Mouse (Mus musculus): ENCODE data around the gene Card9. TPM values are rescaled to one million over a fixed set of nuclear protein-coding genes. Genes with fewer than 3 reads are reported as not detected.
"Not testable (repeated sequence)": the region's sequence is repeated elsewhere in the genome, so short reads cannot be mapped to it uniquely, and the experiment has no call there.

The Card9 gene
- total RNA-seq (2015) (42.6 and 45.3 TPM in 2 replicates), total RNA-seq (2017) (141 and 169 TPM in 2 replicates)

DNA sequence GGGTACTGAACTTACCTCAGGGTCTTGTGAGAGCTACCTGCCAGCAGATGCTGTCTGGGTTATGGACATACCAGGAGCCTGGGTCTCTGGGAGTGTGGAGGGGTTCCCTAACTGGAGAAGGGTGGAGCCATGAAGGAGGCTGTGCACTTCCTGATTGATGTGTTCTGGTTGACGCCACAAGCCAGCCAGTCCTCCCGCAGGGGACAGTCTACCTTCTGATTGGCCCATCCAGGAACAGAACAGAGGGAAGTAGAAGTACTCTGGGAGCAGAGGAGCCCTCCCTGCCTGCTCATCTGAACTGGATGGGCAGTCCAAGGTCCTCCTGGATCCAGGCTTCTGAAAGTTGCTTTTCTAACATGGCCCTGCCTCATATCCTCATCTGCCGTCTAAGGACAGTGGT is at the start of gene Card9:
Gene Card9, minus strand, starts transcription at position 147 of the 400 bp plus-strand sequence.
- ATAC-seq (ENCODE audit: poor library complexity, severe bottlenecking), result peak; percentile 85

DNA sequence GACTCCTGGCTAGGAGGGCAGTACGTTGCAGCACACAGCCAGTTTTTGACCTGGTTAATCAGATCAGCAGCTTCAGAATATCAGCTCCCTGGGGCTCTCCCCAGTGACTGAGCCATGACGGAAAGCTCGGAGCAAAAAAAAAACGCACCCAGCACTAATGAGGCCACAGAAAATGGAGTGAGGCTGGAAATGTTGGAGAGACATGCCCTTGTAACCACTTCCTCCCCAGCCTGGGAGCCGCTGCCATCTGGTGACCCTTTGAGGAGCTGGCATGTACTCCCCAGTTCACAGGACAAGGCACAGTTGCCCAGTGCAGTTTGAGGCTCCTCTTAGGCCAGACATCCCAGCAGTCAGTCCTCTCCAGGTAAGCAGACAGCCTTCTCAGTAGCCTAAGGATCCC is 49.4 kb upstream of the Card9 start:
- ATAC-seq (ENCODE audit: poor library complexity, severe bottlenecking), result no peak

DNA sequence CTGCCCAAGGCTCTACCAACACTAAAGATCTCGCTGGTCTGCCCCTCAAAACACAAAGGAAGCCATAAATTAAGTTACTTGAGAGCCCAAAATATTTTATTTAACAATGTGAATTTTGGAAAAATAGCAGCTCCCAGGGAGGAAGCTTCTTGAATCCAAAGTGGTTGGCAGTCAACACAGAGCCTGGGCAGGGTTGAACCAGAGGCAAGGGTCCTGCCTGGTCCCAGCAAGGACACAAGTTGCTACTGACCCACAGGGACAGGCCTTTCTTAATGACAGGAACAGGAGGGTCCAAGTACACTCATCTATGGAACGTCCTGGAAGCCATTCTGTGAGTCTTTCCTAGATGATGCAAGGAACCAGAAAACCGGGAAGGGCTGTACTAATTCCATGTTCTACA is 48.6 kb upstream of the Card9 start:
- ATAC-seq (ENCODE audit: poor library complexity, severe bottlenecking), result no peak

DNA sequence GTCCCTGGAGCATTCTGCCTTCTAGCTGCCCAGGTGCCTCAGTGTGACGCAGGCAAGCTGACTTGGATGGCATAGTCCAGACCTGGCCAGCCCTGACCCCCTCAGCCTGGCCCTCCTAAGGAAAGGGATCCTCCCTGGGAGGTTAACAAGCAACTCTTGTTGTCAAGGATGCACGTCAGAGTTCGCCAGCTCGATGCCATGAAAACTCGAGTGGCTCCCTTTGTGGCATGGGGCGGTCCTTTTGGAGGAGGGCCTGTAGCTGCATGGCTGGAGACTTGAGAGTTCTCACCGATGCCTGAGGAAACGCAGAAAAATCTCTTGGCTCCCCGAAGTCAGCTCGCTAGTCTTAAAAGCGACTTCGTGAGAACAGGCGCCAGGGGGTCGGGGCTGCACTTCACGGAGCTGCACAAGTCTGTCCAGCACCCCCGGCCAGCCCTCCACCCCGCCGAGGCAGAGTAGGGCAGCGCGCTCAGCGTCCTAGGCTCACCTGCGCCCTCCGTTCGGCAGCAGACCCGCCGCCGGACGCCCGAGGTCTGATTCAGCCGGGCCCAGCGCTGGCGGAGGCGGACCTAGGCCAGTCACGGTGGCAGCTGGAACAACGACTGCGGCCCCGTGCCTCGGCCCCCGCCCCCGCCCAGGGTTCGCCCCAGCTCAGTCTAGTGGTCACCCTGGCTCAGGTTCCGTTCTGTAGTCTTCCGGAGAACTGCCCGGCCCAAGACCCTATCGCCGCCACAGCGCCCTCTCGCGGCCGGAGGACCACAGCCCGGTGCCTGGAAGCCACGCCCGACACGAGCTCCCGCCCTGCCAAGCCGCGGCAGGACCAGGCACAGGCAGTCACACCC is 48.0 kb upstream of the Card9 start, which contains the start of gene Inpp5e:
Gene Inpp5e, minus strand, starts transcription at position 689 of the 842 bp plus-strand sequence.
- ATAC-seq (ENCODE audit: poor library complexity, severe bottlenecking), result peak; percentile 99

DNA sequence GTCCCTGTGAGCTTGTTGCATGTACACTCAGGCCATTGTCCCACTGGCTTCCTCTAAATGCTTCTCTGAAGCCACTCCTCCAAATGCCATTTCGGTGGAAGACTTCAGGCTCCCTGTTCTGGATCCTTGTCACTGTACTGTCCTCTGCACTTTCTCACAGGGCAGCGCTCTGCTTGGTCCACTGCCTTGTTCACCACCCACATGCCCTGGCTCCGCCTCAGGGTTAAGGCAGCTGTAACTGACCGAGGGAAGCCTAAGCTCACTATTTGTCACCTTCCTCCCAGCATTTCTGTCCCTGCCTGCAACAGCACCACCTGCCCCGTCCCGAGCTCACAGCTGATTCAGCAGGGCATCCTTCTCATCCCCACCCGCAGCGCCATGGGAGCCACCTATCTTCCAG is 42.6 kb upstream of the Card9 start:
- ATAC-seq (ENCODE audit: poor library complexity, severe bottlenecking), result no peak

DNA sequence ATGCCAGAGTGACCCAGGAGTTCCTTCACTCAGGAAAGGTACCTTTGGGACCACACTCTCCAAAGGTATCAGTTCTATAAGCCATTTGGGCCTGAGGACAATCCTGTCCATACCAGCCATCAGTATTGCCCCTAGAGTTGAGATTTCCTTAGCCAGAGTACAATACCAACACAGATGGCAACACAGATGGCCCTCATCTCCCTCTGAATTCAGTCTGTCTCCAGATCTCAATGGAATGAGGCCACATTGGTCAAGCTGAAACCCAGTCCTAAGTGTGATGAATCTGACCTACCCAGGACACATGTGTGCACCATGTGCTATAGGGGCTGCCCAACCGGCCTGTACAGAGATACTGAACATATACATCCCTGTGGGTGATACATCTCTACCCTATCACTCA is 41.5 kb upstream of the Card9 start:
- ATAC-seq (ENCODE audit: poor library complexity, severe bottlenecking), result no peak

DNA sequence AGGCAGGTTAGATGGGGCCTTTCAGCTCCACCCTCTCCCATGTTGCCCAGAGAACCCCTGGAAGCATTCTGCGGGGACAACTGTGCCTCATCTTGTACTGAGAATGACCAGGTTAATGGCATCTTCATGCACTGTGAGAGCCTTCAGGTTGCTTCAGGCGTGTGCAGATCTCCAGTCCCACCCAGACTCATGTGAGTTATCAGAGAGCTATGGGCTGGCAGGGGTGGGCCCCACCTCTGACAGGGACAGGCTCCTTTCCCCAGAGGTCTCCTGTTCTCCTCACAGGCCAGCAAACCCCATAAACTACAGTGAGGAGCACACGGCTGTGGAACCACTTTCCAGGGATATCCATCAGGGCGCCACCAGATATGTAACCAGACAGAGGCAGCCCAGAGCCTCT is 40.3 kb upstream of the Card9 start:
- ATAC-seq (ENCODE audit: poor library complexity, severe bottlenecking), result no peak

DNA sequence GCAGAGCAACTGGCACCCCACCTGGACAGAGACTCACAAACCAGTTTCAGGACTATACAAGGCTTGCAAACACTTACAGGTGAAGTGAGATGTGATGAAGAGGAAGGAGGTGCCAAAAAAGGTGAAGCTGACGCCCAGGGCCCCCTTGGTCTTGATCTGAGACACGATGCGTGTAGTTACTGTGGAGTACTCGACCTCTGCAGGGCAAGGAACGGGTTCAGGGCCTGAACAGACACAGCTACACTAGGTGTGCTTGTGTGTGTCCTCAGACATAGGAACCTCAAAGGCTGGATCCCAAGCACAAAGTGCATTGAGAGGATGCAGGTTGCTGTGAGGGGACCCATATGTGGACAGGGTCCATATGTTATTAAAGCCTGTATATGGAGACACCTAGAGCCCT is 39.6 kb upstream of the Card9 start:
- ATAC-seq (ENCODE audit: poor library complexity, severe bottlenecking), result no peak

DNA sequence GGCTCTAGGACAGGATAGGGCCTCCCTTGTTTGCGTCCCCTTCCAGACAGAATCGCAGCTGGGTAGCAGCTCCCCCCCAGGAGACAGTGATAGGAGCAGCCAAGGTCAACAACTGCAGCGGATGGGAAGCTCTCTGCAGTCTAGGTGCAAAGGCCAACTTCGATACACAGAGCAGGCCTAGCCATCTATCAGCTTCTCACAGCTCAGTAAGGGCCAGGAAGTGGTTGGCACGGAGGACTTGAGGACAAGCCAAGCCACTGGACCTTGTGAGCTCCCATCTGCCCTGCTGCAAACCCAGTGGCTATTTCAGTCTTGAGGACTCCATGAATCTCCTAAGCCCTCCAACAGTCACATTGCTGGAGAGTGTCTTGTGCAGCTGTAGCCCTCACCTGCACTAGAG is 38.9 kb upstream of the Card9 start:
- no peak for ATAC-seq (ENCODE audit: poor library complexity, severe bottlenecking)

DNA sequence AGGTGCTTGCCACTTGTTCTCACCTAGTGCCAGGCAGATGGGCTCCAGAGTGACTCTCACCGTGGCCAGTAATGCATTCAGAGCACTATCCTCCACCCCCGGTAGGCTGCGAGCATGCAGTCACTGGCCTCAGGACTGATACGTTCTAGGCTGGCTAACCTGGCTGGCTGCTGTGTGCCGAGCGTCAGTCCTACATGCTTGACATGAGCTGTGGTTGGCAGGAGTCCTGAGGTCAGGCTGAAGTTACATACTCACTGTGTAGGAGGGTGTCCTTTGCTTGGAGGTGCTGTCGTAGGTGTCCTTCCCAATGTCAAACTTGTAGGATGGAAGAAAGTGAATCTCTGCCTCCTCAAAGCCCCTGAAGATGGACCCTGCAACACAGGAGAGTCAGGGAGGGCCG is 38.3 kb upstream of the Card9 start:
- ATAC-seq (ENCODE audit: poor library complexity, severe bottlenecking), result no peak

DNA sequence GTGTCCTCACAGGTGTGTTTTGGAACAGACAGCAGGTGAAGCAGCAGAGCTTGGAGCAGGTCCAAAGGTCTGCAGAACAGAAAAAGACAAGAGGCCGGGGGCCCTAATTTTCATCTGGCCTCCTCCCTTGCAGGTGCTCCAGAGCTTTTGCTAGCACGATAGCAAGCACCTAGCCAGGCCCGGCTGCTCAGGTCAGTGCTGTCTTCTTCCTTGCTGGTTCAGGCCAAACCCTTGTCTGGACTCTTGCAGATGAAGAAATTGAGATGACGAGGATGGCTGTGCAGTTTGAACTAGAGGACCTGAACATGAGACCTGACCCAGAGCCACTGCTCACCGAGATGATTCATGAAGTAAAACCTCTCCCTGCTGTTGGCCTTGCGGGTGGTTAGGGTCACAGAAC is 30.9 kb upstream of the Card9 start:
- ATAC-seq (ENCODE audit: poor library complexity, severe bottlenecking), result no peak

DNA sequence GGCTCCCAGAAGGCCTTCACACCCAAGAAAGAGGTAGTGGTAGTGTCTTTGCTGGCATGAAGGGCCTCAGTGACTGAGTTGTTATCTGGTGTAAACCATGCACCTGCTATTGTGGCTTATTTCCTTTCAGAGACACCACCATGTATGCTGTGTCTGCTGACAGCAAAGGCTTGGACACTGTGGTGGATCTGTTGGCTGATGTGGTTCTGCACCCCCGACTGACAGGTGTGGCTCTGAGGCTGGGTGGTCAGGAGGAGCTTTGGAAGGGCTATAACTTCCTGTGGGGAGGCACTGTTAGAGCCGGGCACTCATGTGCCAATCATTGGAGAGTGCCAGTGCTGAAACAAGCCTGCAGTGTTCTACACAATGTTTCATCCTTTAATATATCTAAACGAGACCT is 30.2 kb upstream of the Card9 start:
- ATAC-seq (ENCODE audit: poor library complexity, severe bottlenecking), result no peak

DNA sequence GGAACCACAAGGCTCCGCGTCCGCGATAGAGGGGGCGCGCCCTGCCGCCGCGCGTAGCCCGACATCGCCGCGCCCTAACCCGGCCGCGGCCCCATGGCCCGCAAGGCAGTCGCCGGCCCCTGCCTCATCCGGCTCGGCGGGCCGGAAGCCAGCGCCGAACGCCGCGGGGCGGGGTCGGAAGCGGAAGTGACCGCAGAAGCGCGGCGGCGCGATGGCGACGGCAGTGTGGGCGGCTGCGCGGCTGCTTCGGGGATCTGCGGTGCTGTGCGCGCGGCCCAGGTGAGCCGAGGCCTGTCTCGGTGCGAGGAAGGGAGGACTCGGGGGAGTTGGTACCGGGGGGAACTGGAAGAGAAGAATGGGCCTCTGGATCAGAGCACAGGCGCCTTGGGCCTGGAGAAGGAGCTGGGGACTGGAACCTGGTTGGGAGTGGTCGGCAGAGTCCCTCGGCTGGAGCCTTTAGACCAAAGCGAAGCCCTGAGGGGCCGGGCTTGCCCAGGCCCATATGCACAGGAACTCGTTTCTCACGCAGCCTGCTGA is 28.5 kb upstream of the Card9 start, which contains the start of the genes Entr1 and Pmpca:
Gene Entr1, minus strand, starts transcription at position 163 of the 537 bp plus-strand sequence.
Gene Pmpca, plus strand, starts transcription at position 186 of the 537 bp plus-strand sequence.
- ATAC-seq (ENCODE audit: poor library complexity, severe bottlenecking), result peak; percentile 97

DNA sequence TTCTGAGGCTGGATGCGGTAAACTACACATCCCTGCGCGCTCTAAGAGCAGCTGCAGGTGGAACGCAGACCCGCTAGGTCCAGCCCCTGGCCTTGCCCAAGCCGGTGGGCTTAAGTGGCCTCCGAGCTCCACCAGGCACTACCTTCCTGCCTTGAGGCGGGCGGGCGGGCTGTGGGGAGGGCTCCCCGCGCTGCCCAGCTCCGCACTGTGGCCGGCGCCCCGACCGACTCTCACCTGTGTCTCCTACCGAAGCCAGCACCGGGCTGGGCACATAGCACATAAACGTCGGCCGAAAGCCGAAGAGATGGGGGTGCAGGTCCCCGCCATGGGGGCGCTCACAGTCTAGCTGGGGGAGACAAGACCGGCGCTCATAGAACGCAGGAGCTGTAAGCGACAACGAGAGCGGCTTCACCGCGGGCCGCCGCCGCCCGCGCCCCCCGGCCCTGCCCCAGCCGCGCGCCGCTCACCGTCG is 28.0 kb upstream of the Card9 start:
- ATAC-seq (ENCODE audit: poor library complexity, severe bottlenecking), result peak; percentile 8

DNA sequence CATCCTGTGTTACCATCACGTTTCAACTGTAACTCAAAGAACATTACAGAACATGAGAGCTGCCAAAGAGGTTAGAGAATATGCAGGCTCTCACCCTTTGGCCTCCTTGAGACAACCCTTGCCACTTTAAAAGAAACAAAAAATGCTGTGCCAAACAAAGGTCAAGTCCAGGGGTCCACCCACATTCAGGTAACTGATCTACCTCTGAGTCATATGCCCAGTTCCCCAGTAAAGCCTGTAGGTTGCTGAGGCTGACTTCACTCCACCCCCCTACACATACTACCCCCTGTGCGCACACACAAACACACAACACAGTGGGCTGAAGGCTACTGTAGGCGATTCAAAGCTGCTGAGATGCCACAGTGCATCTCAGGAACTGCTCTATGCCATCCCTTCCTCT is 27.0 kb upstream of the Card9 start:
- no peak for ATAC-seq (ENCODE audit: poor library complexity, severe bottlenecking)

DNA sequence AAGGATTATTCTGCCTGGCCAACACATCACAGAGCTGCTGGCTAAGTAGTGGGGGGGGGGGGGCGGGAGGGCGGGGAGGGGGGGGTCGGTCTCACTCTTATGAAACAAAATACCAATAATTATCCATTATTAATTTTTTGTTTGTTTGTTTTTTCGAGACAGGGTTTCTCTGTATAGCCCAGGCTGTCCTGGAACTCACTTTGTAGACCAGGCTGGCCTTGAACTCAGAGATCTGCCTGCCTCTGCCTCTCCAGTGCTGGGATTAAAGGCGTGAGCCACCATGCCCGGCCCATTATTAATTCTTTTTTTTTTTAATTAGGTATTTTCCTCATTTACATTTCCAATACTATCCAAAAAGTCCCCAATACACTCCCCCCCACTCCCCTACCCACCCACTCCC is 20.2 kb upstream of the Card9 start:
- ATAC-seq (ENCODE audit: poor library complexity, severe bottlenecking), result not testable (repeated sequence)

DNA sequence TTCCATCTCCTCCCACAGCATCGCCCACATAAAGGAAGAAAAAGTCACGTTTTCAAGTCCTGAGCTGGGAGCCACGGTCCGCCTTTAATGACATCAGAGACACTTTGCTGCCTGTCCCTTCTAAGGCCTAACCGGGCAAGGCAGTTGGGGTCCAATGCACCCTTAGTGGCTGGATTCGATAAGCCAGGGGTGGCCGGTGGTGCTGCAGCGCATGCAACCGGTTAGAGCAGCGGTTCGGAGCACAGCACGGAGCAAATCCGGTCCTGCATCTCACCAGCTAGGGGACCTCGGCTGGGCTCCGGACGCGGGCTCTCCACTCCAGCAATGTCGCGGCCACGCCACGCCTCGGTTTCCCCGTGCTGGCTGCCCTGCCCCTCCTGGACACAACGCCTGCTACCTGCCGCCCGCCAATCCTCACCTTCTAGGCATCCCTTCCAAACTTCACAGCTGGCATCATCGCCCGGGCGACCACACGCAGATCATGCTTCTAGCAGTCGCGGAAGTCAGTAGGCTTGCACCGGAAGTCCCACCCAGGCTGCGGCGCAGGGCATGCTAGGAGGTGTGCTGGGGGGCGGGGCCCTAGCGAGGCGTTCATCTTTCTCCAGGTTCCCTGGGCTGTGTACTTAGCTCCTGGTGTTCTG is 19.5 kb upstream of the Card9 start, which contains the start of gene Snapc4:
Gene Snapc4, minus strand, starts transcription at position 523 of the 641 bp plus-strand sequence.
- ATAC-seq (ENCODE audit: poor library complexity, severe bottlenecking), result peak; percentile 99

DNA sequence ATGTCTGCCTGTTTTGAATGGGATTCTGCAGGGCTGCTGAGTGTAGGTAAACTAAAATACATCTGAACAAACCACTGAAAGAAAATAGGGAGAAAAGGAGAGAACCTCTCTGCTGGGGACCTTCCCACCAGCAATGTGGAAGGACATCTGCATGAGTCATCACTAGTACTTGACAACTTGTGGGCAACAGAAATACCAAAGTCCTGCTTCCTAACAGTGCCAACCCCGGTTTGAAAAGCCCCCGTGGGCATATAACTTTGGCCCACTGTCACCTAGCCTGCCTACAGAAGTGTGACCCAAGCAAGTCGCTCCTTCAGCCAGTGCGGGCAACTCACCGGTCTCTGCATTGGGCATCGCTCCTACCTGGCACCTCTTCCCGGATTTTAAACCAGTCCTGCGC is 11.7 kb upstream of the Card9 start:
- no peak for ATAC-seq (ENCODE audit: poor library complexity, severe bottlenecking)

DNA sequence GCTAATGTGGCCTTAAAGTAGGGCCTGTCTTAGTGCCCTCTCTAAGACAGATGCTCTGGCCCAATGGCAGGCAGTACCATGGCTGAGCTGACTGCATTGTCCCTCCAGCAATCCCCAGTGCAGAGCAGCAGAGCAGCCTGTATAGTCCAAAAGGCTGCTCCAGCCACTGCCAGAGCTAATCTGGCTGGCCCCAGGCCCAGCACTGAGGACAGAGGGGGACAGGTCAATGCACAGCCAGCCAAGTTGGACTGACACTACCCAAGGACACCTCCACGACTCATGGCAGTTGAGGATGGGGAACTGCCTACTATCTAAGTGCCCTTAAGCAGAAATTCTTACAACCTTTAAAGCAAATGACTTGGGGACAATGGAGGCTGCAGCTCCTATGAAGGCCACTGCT is 7.9 kb upstream of the Card9 start:
- ATAC-seq (ENCODE audit: poor library complexity, severe bottlenecking), result no peak

DNA sequence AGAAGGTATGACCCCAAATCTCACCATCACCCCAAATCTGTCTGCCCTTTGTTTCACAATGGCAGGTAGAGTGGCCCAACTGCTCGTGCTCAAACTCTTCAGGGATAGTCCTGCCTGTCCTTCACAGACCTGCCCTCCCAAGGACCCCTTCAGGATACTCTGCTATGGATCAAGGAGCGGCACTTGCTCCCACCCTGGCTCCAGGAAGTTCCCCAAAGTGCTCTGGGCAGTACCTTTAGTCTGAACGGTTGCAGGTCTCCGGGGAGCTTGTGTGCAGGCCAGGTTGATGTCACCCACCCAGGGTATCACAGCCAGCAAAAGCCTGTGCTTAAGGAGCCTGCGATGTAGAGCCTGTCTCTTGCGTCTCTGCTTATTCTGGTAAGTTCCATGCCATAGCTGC is 7.2 kb upstream of the Card9 start:
- ATAC-seq (ENCODE audit: poor library complexity, severe bottlenecking), result no peak

DNA sequence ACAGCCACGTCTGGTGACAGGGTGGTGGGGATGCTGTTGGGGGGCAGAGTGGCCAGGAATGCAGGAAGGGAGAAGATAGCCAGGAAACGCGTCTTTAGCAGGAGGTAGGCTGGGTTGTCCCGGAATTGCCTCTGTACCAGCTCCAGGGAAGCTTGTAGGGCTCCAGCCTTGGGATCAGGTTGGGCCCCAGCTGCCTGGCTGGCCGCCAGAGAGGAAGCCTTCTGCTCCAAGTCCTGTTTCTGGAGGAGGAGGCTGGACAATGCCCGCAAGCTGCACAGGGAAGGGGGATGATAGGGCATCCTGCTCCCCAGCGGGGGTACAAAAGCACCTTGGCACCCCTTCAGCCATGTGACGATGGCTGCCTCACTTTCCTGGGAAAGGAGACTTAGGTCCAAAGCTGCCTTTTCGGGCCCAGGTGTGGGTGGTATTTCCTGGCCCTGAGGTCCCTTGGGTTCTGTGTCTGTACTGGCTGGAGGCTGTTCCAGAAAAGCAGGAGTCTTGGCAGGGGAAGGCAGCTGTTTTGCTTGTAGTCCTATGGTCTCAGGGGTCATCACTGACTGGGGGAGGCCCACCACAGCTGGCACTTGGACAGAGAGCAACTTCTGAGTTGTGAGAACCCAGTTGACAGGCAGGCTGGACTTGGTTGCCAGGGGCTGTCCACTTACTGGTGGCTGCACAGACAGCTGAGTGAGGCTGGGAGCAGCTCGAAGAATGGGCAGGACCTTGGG is 4.2 kb upstream of the Card9 start:
- ATAC-seq (ENCODE audit: poor library complexity, severe bottlenecking), result no peak

Data from megakaryocyte, adult 5-6 weeks (primary cell).